Mouse (Mus musculus) ovary, postnatal 10 days (tissue): ENCODE data around the gene Ugt1a6a.

Source experiments
- DNase-seq: peaks from one replicate; pipeline ENCODE4 v3.0.0; 2022; ENCODE audit warnings: low spot score

Gene Ugt1a6a

GRCm38 (mm10) chr1:88250023-88250422 is 115.4 kb downstream of the Ugt1a6a start:
- no peak for DNase-seq

GRCm38 (mm10) chr1:88253106-88253505 is 118.5 kb downstream of the Ugt1a6a start:
- no peak for DNase-seq

- no peak for DNase-seq
Observed at GRCm38 (mm10) chr1:88253540-88253939, 118.9 kb downstream of the Ugt1a6a start.

GRCm38 (mm10) chr1:88254793-88255465 is 120.3 kb downstream of the Ugt1a6a start:
- DNase-seq: no peak

- DNase-seq: no peak
Observed at GRCm38 (mm10) chr1:88255466-88255857, 120.9 kb downstream of the Ugt1a6a start.

- DNase-seq: no peak
Observed at GRCm38 (mm10) chr1:88255989-88256754, 121.6 kb downstream of the Ugt1a6a start.

GRCm38 (mm10) chr1:88256886-88257663 is 122.5 kb downstream of the Ugt1a6a start:
- no peak for DNase-seq

GRCm38 (mm10) chr1:88257681-88258080 is 123.1 kb downstream of the Ugt1a6a start:
- no peak for DNase-seq

GRCm38 (mm10) chr1:88258361-88258760 is 123.8 kb downstream of the Ugt1a6a start:
- no peak for DNase-seq

- no peak for DNase-seq
Observed at GRCm38 (mm10) chr1:88258881-88259642, 124.5 kb downstream of the Ugt1a6a start.

- no peak for DNase-seq
Observed at GRCm38 (mm10) chr1:88259643-88260024, 125.0 kb downstream of the Ugt1a6a start.

- no peak for DNase-seq
Observed at GRCm38 (mm10) chr1:88260114-88260513, 125.5 kb downstream of the Ugt1a6a start.

- no peak for DNase-seq
Observed at GRCm38 (mm10) chr1:88260604-88261377, 126.2 kb downstream of the Ugt1a6a start.

GRCm38 (mm10) chr1:88261706-88262105 is 127.1 kb downstream of the Ugt1a6a start:
- no peak for DNase-seq

GRCm38 (mm10) chr1:88262255-88262654 is 127.6 kb downstream of the Ugt1a6a start:
- no peak for DNase-seq

- no peak for DNase-seq
Observed at GRCm38 (mm10) chr1:88262961-88263360, 128.4 kb downstream of the Ugt1a6a start.

- DNase-seq: no peak
Observed at GRCm38 (mm10) chr1:88263778-88264177, 129.2 kb downstream of the Ugt1a6a start.

- no peak for DNase-seq
Observed at GRCm38 (mm10) chr1:88264237-88264868, 129.7 kb downstream of the Ugt1a6a start.

GRCm38 (mm10) chr1:88264869-88265240 is 130.2 kb downstream of the Ugt1a6a start:
- DNase-seq: no peak

GRCm38 (mm10) chr1:88266123-88266522 is 131.5 kb downstream of the Ugt1a6a start:
- no peak for DNase-seq

GRCm38 (mm10) chr1:88267489-88267888 is 132.9 kb downstream of the Ugt1a6a start:
- no peak for DNase-seq
